Mouse (Mus musculus): Measurements from ENCODE around the gene Oxtr. TPM values are rescaled to one million over a fixed set of nuclear protein-coding genes. Genes with fewer than 3 reads are reported as not detected.

Gene Oxtr
- total and polyA plus RNA-seq, 2 experiments from 2014 or later: 3.5 to 6.7 TPM

DNA sequence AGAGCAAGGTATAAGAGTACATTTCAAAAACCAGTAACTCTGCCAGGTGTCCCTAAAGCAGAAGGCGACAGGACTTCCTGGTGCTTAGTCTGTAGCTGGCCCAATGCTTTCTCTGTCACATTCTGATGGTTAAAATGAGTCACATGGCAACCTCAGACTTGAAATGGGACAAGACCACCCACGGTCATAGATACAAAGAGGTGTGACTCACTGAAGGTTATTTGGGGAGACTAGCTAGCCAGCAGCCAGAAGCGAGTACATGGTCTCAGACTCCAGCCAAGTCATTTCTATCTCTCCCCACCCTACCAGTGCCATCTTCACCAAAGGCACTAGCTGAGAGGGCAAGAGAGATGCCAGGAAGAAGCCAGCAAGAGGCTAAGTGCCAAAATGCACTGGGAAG is 24.3 kb downstream of the Oxtr start:
- DNase-seq: no peak

DNA sequence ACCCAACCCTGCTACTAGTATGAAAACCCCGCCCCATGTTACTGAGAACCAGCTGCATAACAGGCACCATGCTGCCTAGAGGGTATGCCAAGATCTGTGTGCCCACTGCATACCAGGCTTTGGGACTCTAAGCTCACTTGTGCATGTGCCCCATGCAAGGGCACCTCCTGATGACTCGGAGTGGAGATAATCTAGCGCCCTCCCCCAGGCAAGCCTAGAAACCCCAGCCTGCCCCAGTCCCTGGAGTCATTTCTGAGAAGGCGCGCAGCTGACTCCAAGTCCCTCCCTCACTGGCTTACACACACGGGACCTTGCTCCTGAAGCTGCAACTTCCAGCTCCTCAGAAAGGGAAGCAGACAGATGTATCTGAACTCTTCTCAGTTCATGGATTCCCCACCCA is 26.4 kb downstream of the Oxtr start:
- Histone ChIP-seq H3K27ac (ENCODE audit: low read depth, low read length) (no peak overlapping the region), H3K9me3 (ENCODE audit: low read length) (no peaks in the 10 kb centered on the region), H3K4me1 (ENCODE audit: insufficient read depth) (no peaks in the 10 kb centered on the region), H3K27me3 (ENCODE audit: insufficient read depth, low read length) (no peaks in the 10 kb centered on the region), H3K4me3 (ENCODE audit: low read depth, low read length) (no peak overlapping the region), H3K36me3 (ENCODE audit: insufficient read depth) (no peaks in the 10 kb centered on the region), H3K4me2 (ENCODE audit: low read depth) (no peak overlapping the region), H3K9ac (no peak overlapping the region)
- TF ChIP-seq CTCF (IDR thresholded peaks at IDR 0.05; ENCODE audit: low read depth): no peak
- ATAC-seq (no peak), DNase-seq (no peak)
- 80% methylated on average over 6 of the region's 6 CpGs for WGBS

More for the DNA sequence above, 24.3 kb downstream of the Oxtr start:
- no peak overlapping the region for H3K27ac ChIP-seq (ENCODE audit: low read depth, low read length)
- ATAC-seq: no peak
- WGBS: 75% methylated on average over 3 of the region's 3 CpGs
- no peak overlapping the region for H3K4me2 ChIP-seq (ENCODE audit: low read depth)
- H3K4me1 ChIP-seq (ENCODE audit: insufficient read depth): no peaks in the 10 kb centered on the region
- H3K9me3 ChIP-seq (ENCODE audit: low read length): peaks cover 3% of the 10 kb centered on the region; the same call in 1 of the 2 replicates
- H3K36me3 ChIP-seq (ENCODE audit: insufficient read depth): no peaks in the 10 kb centered on the region
- H3K9ac ChIP-seq: no peak overlapping the region
- H3K4me3 ChIP-seq (ENCODE audit: low read depth, low read length): no peak overlapping the region
- H3K27me3 ChIP-seq (ENCODE audit: insufficient read depth, low read length): no peaks in the 10 kb centered on the region
- TF ChIP-seq CTCF (IDR thresholded peaks at IDR 0.05; ENCODE audit: low read depth): no peak

DNA sequence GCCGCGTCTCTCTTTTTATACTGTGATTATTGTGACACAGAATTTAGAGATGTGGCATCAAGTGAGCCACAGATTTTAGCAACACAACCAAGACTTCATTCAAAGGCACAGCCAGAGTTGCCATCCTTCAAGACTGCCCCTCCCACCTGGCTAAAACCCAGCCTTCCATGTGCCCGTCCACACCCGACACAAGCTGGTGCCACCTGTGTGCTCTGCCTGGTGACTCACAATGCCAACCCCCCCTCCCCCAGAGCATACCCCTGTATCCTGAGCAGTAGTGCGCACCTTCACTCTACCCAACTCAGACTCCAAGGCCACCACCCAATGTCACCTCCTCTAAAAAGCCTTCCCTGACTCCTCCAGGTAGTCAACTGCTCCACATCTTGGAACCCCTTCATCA is 28.3 kb downstream of the Oxtr start:
- TF ChIP-seq CTCF (IDR thresholded peaks at IDR 0.05; ENCODE audit: low read depth): no peak
- Histone ChIP-seq H3K4me3 (ENCODE audit: low read depth, low read length) (no peak overlapping the region), H3K4me2 (ENCODE audit: low read depth) (no peak overlapping the region), H3K9ac (no peak overlapping the region), H3K4me1 (ENCODE audit: insufficient read depth) (no peaks in the 10 kb centered on the region), H3K36me3 (ENCODE audit: insufficient read depth) (no peaks in the 10 kb centered on the region), H3K9me3 (ENCODE audit: low read length) (no peaks in the 10 kb centered on the region), H3K27me3 (ENCODE audit: insufficient read depth, low read length) (no peaks in the 10 kb centered on the region), H3K27ac (ENCODE audit: low read depth, low read length) (no peak overlapping the region)
- no peak for DNase-seq
- WGBS: 90% methylated on average over 5 of the region's 5 CpGs
- ATAC-seq: no peak

DNA sequence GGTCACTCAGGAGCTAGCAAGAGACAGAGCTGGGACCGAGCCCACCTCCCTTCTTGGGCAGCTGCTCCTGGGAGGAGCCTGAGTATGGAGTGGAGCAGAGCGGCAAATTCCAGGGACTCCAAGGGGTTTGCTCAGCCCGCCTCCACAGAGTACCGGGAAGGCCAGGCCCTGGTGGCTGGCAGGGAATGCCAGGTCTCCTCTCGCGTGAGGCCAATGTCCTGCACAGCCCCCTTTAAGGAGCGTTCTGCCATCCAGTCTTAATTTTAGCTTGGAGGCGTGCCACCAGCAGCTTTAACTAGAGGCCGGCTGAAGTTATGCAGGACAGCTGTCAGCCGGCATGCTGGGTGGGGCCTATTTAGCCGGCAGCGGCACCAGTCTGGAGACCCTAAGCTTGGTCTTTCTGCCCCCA is 30.4 kb downstream of the Oxtr start, which contains the start of gene Cav3:
Gene Cav3 (plus strand): TSS at position 165 of the 409 bp plus-strand sequence.
- ATAC-seq (no peak), DNase-seq (no peak)
- Histone ChIP-seq H3K27me3 (ENCODE audit: insufficient read depth, low read length) (no peaks in the 10 kb centered on the region), H3K9ac (no peak within 1 kb of the TSS), H3K27ac (ENCODE audit: low read depth, low read length) (no peak within 1 kb of the TSS), H3K4me2 (ENCODE audit: low read depth) (no peak within 1 kb of the TSS), H3K4me1 (ENCODE audit: insufficient read depth) (no peaks in the 10 kb centered on the region), H3K36me3 (ENCODE audit: insufficient read depth) (no peaks in the 10 kb centered on the region), H3K9me3 (ENCODE audit: low read length) (no peaks in the 10 kb centered on the region), H3K4me3 (ENCODE audit: low read depth, low read length) (no peak within 1 kb of the TSS)
- WGBS: 65% methylated on average over 12 of the region's 12 CpGs
- TF ChIP-seq CTCF (IDR thresholded peaks at IDR 0.05; ENCODE audit: low read depth): no peak

DNA sequence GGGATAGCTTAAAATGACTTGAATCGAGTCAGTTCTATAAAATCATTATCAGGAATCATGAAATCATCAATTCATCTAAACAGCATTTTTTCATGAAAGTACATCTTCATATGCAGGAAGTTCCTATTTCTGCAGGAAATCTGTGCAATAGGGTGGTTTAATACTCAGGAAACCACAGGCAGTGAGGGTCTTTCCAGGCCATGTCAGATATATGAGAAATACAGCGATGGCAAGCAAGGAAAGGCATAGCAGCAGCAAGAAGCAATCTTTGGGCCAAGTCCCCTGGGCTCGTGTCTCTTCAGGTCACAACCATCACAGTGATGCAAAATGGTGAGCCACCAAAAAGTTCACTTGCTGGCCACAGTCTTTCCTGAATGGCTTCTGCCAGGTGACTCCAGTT is 44.1 kb downstream of the Oxtr start:
- no peak for TF ChIP-seq CTCF (IDR thresholded peaks at IDR 0.05; ENCODE audit: low read depth)
- WGBS: 94% methylated on average over 3 of the region's 3 CpGs

DNA sequence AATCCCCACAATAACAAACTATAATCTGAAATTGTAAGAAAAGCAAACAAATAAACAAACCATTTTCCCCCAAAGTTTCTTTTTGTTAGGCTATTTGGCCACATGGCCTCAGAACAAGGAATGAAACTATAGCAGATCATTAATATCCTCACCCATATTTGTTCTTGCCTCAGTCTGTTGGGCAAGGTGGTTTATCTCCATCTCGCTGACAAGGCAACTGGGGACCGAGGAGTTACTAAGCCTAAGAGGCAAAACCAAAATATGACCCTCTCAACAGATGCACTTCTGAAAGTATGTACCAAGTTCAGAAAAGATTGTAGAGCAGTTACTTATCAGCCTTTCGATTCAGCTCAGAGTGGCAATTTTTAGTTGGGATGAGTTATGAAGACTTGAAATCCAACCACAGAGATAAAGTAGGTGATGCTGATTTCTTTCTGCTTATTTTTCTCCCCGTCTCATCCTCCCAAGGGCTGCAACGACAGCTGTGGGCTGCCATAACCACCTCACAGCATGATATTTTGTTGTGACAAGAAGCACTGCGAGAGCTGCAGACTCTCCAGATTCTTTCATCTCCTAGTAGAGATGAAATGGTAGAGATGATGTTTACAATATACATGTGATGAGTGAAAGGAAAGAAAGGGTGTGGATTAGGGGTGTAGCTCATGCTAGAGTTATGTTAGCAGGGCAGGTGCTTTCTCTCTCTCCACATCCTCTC is 63.6 kb downstream of the Oxtr start:
- H3K4me3 ChIP-seq (ENCODE audit: low read depth, low read length): no peak overlapping the region
- H3K4me2 ChIP-seq (ENCODE audit: low read depth): no peak overlapping the region
- WGBS: 68% methylated on average over 6 of the region's 6 CpGs
- ATAC-seq (0 out of 2 replicates have a peak, but pooled peaks have one; percentile 16), DNase-seq (no peak)
- no peak overlapping the region for H3K9ac ChIP-seq
- no peaks in the 10 kb centered on the region for H3K36me3 ChIP-seq (ENCODE audit: insufficient read depth)
- H3K9me3 ChIP-seq (ENCODE audit: low read length): no peaks in the 10 kb centered on the region; the same call in 1 of the 2 replicates
- H3K27me3 ChIP-seq (ENCODE audit: insufficient read depth, low read length): no peaks in the 10 kb centered on the region
- H3K27ac ChIP-seq (ENCODE audit: low read depth, low read length): no peak overlapping the region
- TF ChIP-seq CTCF (IDR thresholded peaks at IDR 0.05; ENCODE audit: low read depth): no peak
- H3K4me1 ChIP-seq (ENCODE audit: insufficient read depth): no peaks in the 10 kb centered on the region

More for the DNA sequence above, 44.1 kb downstream of the Oxtr start:
- Histone ChIP-seq H3K4me3 (ENCODE audit: low read depth, low read length) (no peak overlapping the region), H3K4me1 (ENCODE audit: insufficient read depth) (no peaks in the 10 kb centered on the region), H3K4me2 (ENCODE audit: low read depth) (no peak overlapping the region), H3K36me3 (ENCODE audit: insufficient read depth) (no peaks in the 10 kb centered on the region), H3K27ac (ENCODE audit: low read depth, low read length) (no peak overlapping the region), H3K27me3 (ENCODE audit: insufficient read depth, low read length) (no peaks in the 10 kb centered on the region), H3K9me3 (ENCODE audit: low read length) (no peaks in the 10 kb centered on the region), H3K9ac (no peak overlapping the region)
- ATAC-seq: no peak
- DNase-seq: no peak

DNA sequence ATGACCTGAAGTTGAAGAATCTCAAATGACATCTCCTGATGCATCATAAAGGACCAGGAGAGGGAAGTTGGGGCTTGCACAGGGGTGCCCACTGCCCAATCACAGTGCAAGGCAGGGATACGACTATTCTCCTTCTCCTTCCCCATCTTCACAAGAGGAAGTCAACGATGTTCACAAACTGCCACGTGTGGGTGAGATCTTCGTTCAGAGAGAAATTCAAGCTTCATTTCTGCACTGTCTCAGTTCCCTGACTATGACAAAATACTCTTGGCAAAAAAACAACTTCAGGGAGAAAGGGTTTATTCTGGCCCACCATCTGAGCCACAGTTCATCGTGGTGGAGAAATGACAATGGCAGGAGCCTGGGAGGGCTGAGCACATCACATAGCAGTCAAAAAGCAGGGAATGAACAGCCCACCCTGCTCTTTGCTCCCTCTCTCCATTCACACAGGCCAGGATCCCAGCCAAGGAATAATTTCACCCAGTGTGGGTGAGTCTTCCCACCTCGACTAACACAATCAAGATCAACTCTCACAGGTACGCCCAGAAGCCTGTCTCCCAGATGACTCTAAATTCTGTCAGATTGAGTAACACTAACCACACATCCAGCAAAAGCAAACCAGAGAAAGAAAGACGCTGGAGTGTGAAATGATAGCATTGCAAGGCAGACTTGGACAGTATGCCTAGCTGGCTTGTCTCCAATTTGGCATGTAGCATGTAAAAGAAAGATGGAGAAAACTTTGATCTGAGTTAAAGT is 65.8 kb downstream of the Oxtr start:
- no peak for TF ChIP-seq CTCF (IDR thresholded peaks at IDR 0.05; ENCODE audit: low read depth)
- no peaks in the 10 kb centered on the region; the same call in 1 of the 2 replicates for H3K9me3 ChIP-seq (ENCODE audit: low read length)
- ATAC-seq (peak; percentile 47), DNase-seq (peak; percentile 76)
- H3K4me3 ChIP-seq (ENCODE audit: low read depth, low read length): no peak overlapping the region
- H3K4me2 ChIP-seq (ENCODE audit: low read depth): no peak overlapping the region
- H3K27me3 ChIP-seq (ENCODE audit: insufficient read depth, low read length): no peaks in the 10 kb centered on the region
- 0 out of 2 replicates have a peak overlapping the region, but pooled peaks have one; percentile 15 for H3K27ac ChIP-seq (ENCODE audit: low read depth, low read length)
- H3K9ac ChIP-seq: no peak overlapping the region
- H3K36me3 ChIP-seq (ENCODE audit: insufficient read depth): no peaks in the 10 kb centered on the region
- no peaks in the 10 kb centered on the region for H3K4me1 ChIP-seq (ENCODE audit: insufficient read depth)
- 67% methylated on average over 8 of the region's 8 CpGs for WGBS

Other genes with a start within 250 kb of the Oxtr start
- 6.8 and 6.9 TPM in 2 replicates for gene Lmcd1, start 216.2 kb downstream of the Oxtr start, total RNA-seq (2014; rRNA removed)
- gene Lmcd1, start 216.2 kb downstream of the Oxtr start, polyA plus RNA-seq (2015; fragmentation: Nextera tagmentation; extraction: Ambion mirVana): 7.3 and 8.4 TPM in 2 replicates
- gene Ssu2, start 101.9 kb downstream of the Oxtr start, total RNA-seq (2014; rRNA removed): 0.29 TPM in 1 of 2 replicates, not detected in the other
- 0.25 and 0.44 TPM in 2 replicates for gene Ssu2, start 101.9 kb downstream of the Oxtr start, polyA plus RNA-seq (2015; fragmentation: Nextera tagmentation; extraction: Ambion mirVana)
- not detected in 2 replicates for gene Cav3, start 30.4 kb downstream of the Oxtr start, total RNA-seq (2014; rRNA removed)
- 0.13 TPM in 2 replicates for gene Cav3, start 30.4 kb downstream of the Oxtr start, polyA plus RNA-seq (2015; fragmentation: Nextera tagmentation; extraction: Ambion mirVana)
- gene Rad18, start 206.7 kb upstream of the Oxtr start, total RNA-seq (2014; rRNA removed): 8.8 and 9.1 TPM in 2 replicates
- gene Rad18, start 206.7 kb upstream of the Oxtr start, polyA plus RNA-seq (2015; fragmentation: Nextera tagmentation; extraction: Ambion mirVana): 9.0 and 12.9 TPM in 2 replicates